Mouse (Mus musculus) retina, postnatal 1 day (tissue): ENCODE data around the gene Cish.

ENCODE experiments used
- DNase-seq: peaks from one replicate; pipeline ENCODE4 v3.0.0-alpha.2; 2012

The Cish gene

DNA sequence AAGGTAGTCTGAATTCAATTTTAAA is at the start of gene Cish:
Cish (plus strand) TSS at position 11 of the 25 bp plus-strand sequence.
- no peak for DNase-seq

DNA sequence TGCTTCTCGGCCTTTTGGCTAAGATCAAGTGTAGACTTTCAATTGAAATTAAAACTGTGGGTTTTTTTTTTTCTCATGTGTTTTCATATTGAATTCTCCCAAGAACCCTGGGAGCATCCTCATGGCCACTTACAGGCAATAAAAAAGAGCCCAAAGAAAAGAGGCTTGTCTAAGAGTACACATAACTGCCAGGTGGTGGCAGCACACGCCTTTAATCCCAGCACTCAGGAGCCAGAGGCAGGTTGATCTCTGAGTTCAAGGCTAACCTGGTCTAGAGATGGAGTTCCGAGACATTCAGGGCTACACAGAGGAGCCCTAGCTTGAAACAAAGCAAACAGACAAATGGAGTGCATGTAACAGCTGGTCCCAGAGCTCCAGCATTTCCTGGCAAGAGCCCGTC is 49.7 kb upstream of the Cish start:
- no peak for DNase-seq

DNA sequence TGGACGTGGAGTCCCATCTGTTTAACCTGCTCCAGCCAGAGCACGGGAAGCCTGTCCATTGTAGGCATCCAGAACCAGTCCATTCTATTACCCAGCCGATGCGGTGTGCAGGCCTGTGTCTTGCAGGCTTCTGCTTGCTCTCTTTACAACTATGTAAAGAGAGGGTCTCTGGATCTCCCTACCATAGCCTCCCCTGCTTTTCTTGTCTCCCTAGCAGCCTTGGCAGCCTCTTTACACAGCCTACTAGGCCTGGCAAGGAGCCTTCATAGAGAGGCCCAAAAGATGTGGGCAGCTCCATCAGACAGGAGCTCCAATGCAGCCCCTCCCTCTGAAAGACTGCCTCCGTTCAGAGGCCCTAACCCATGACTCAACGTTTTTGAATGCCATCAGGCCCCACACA is 46.7 kb upstream of the Cish start:
- no peak for DNase-seq

DNA sequence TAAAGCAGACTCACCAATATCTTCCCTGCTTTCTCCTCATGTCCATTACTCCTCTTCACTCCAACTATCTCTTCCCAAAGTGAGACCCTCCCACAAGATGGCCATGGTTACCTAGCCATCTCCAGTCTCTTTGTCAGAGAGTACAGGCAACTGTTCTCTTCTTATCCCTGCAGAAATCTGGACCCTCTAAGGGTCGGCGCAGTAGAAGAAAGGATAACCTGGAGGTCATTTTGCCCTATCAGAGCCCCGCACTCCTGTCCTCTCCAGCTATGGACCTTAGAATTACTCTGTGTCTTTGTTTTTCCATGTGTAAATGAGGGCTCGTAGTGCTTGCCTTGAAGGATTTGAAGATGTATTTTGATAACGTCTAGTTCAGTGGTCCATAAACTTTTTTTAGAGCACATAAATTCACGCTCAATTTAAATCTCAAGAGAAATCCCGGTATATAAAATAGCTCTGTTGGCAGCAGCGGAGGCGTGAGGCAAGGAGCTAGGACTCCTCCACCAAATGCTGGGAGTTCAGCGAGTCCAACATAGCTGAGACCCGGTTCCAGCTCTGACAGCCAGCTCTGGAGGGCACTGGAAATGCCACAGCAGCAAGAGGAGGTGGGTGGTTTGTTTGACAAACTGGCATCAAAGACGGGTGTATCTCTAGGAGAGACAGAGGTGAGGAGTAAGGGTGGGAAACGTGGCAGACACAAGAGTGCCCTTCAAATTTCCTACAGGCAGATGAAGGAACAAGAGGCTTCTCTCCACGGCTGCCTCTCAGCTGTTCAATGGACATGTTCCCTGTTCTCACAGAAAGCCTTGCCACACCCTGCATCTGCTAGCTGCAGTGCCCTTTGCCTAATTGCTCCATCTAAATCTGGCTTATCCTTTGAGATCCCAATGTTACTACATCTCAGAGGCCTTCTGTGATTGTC is 45.1 kb upstream of the Cish start:
- no peak for DNase-seq

DNA sequence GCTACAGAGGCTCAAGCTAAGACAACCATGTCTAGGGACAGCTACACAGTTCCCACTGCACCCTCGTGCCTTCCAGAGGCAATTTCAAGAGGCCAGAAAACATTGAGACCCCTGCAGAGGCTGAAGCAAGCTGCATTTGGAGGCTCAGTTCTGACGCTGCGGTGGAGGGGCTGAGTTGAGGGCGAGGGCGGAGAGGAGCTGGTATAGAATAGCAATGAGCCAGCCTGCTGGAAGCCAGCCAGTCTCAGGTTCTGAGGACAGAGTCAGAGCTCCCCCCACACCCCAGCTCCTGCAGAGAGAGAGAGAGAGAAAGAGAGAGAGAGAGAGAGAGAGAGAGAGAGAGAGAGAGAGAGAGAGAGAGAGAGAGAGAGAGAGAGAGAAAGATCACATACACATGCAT is 43.7 kb upstream of the Cish start:
- no peak for DNase-seq

DNA sequence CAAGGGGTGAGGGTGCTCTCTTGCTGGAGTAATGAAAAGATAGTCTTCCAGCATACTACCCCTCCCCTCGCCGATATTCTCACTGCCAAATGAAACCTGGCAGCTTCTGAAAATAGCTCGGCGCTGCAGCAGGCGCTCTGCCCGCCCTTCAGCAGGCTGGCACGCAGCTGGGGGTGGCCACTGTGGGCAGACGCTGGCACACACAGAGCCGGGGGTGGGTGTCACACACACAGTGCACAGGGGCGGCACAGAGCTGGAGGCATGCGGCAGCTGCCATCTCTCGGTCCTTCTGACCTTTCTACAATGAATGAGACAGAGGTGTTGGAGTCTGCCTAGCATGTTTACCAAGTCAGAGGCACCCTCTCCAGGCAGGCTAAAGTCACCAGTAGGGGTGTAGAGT is 41.4 kb upstream of the Cish start:
- peak; percentile 55 for DNase-seq

DNA sequence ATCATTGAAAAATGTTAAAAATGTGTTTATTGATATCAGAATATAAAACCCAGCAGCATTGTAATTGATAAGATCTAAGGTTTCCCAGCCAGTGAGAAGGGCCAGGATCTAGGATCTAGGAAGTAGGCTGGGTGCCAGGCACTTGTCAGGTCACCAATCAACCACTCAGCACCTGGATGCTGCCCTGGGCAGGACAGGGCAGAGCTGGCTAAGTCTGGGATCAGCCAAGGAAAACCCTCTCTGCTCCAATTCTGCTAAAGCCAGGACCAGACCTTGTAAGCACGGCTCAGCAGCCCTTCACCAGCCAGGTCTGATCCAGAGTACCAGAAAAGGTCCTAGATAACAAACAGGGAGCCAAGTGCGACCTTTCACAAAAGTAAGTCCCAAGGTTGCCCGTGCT is 40.9 kb upstream of the Cish start:
- no peak for DNase-seq

DNA sequence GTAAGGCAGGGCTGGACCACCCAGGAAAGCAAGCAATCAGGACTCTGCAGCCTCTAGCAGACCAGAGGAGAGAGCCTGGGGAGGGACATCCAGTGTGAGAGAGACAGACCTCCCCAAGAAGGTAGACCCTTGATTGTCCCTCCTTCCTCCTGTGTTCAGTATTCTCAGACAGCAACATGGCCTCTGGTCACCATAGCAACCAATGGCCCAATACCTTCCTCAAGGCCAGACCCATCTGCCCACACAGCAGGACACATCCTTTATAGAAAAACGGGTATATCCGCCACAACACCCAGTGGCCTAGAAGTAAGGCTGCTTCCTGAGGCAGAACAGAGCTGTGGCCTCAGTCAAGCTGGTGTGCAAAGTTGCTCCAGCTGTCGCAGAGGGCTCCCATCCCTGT is 40.2 kb upstream of the Cish start:
- peak; percentile 67 for DNase-seq

DNA sequence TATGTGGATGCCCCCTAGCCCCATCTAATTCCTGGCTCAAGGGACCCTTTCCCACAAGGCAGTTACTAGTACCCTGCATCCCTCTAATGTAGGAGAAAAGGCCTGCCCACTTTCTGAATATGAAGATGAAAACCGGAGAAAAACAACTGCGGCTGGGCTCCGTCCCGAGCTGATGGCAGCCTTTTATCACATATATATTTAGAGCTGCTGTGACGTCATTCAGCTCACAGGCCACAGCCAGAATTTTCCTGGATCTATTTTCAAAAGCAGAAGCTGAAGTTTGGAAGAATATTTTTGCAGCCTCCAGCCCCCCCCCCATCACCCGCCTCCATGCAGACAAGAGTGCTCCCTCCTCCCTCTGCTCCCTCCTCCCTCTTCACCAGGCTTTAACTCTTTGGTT is 36.3 kb upstream of the Cish start:
- DNase-seq: no peak

DNA sequence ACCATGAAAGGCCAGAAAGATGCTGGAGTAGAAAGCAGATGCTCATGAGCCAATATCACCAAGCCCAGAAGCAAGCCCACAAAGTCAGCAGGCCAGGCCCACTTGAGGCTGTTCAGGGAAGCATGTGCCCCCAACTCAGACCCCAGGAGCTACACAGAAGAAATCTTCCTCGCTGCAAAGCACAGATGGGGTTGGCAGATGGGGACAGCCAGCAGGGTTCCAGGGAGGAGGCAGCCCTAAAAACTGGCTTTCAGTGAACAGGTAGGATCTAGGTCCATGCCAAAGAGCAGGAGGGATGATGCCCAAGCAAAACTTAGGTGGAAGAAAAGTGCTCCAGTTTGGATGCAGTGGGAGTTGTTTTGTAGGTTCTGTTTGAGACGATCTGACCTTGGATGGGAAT is 35.4 kb upstream of the Cish start:
- DNase-seq: no peak

DNA sequence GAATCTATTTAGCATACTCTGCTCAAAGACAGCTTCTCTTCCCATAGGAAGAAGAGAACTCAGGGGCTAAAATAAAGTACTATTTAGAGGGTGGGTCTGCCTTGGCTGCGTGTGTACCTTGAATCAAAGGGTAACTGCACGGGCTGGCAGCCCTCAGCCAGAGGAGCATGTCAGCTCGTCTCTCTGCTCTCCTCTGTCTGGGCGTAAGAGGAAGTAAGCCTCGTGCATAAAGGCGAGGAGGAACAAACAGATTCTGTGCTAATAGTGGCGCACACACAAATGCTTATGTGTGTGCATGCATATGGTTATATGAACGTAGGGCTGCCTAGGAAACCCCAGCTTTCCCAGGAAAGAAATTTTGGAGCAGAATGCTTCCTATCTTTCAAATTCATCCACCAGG is 35.0 kb upstream of the Cish start:
- DNase-seq: no peak

DNA sequence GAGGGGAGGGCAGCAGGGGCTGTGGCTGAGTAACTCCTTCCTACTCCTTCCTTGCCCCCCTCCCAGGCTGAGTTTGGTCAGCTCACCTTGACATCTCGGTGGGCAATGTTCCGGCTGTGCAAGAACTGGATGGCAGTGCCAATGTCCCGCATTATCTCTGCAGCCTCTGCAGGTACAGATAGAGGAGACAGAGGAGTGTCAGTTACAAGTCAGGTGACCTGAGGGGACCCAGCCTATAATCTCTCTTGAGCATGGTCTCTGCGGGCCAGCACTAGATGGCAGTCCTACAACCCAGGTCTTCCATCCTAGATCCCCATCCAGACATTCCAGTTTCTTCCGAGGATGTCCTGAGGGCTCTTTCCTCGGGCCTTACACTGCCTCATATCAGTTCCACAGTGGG is 34.0 kb upstream of the Cish start:
- no peak for DNase-seq

DNA sequence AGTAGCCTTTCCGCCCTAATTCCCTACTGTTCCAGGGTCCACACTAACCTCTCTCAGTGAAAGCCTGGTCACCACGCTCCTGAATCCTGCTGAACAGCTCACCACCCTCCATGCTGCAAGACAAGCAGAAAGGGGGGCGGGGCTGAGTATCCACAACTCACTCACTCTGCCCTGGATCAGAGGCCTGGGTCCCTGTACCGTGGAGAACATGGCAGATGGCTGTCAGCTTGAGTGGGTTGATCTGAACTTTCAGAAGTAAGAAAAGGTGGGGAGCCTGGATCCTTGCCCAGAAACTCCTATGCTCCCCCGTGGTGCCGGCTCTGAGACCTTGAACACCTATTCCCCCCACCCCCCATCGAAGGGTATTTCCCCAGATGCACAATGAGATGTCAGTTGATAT is 33.5 kb upstream of the Cish start:
- no peak for DNase-seq

DNA sequence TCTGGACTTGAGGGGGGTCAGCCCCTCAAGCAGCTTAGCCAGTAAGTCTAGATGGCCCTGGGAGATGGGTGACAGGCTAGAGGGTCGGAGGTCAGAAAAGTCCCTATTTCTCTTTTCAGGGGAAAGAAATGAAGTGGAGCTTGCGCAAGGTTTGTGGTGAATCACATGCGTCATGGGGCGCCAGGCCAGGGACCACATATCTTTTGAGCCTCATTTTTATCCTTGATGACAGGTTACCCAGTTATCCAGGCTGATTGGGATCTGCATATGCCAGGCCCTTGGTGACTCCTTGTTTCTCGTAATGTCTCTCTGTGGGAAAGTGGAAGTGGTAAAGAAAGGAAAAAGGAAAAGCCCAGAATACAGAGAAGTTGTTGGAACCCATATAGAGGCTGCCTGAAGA is 31.9 kb upstream of the Cish start:
- DNase-seq: no peak

DNA sequence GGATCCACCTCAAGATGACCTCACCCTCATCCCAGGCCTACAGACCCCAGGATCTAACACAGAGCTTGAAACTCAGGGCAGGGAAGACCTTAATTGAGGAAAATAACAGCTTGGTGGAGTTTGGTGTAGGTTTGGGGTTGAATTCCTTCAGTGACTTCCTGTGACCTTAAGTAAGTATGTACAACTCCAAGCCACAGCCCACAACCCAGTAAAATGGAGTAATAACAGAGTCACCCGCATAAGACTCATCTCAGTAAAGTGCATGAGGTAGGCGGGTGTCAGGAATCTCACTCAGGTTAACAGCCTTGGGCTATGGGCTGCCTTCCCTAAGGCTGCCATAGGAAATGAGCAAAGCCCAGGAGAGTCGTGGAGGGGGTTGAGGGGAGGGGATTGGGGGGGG is 31.1 kb upstream of the Cish start:
- no peak for DNase-seq

DNA sequence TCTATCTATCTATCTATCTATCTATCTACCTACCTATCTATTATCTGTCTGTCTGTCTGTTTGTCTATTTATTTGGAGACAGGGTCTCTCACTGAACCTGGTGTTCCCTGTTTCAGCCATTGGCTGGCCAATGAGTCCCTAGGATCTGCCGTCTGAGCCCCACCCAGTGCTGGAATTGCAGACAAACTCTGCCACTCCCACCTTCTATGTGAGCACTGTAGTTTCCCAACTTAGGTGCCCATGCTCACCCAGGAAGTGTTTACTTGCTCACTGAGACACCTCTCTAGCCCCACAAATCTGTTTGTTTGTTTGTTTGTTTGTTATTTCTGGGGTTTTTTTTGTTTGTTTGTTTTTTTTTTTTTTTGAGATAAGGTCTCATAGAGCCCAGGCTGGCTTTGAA is 28.8 kb upstream of the Cish start:
- no peak for DNase-seq

DNA sequence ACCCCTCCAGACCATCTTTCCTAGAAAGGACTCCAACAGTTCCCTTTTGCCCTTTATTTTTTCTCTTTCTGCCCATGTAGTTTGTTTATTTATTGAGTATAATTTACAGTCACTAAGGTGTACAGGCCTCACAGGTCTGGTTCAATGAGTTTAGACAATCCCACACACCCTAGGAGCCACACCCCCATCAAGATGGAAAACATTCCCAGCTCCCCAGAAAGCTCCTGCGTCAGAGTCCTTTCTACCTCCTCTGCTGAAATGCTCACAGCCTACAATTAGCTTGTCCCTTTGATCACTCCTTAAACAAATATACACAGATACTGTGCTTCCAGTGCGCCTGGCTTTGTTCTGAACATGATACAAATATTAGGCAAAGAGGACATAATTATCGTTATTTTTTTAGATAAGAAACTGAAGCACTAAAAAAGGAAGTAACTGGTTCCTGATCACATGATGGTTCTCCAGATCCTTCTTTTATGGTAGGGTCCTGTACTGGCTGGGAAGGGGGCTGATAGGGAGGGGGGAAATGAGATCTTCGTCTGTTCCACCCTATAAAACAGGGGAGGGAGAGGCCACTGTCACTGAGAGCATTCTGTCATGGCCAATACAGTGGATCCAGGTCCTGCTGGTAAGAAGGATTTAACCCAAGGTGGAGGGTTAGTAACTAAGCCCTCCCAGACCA is 28.0 kb upstream of the Cish start:
- no peak for DNase-seq

DNA sequence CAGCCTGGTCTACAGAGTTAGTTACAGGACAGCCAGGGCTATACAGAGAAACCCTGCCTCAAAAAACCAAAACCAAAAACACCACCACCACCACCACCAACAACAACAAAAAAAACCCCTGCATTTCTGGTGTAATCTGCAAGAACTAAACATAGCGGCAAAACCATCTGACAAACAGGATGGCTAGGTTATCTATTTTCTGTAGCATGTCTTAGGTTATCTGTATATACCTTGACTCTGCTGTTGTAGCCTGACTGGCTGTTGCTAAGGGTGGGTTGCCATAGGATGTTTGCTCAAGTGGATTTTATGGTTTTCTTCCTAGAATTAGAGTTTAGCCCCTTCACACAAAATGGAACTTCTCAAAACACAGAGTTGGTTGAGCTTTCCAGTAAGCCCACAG is 26.1 kb upstream of the Cish start:
- DNase-seq: no peak

DNA sequence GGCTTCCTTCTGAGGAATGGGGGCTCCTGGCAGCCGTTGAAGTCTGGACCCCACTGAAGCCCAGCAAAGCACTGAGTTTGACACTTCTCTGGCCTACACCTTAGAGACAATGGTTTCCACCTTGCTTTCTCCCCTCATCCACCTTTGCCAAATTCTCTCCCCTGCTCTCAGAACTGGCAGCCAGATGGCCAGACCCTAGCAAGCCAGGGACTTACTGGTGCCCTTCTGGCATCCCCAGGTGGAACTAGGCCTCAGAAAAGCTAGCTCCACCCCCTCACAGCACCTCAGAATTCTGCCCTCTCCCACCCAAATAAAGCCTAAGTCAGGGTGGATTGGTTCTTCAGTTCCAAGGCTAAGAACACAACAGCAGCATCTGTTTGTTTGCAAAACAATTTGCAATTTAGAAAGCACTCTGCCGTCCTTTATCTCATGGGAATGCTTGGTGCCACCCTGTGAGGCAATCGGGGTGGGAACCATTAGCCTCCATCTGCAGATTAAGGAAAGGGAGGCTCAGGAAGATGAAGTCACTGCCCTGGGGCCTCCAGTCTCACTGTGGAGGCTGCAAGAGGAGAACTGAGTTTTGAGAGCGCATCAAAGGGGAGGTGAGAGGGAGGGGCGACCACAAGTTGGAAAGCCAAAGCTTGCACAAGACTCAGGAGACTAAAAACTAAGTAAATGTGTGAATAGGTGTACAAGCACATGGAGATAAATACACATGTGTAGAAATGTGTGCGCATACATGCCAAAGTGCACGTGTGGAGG is 24.5 kb upstream of the Cish start:
- DNase-seq: no peak

DNA sequence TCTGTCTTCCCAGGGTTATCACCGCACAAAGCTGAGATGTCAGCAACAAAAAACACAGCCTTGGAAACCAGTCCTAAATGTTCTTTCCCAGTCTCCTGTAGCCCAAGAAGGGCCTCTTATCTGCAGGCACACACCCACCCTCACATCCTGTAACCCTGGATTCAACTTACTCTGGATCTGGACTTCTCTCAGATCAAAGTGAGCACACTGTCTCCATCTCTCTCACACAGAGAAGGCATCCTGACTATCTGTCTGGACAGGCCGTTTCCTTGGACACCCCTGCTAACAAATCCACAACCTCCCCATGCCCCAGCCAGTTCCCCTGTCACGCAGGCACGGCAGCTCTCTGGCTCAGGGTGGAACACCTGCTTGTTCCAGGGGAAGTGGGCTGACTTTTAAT is 23.5 kb upstream of the Cish start:
- DNase-seq: no peak

DNA sequence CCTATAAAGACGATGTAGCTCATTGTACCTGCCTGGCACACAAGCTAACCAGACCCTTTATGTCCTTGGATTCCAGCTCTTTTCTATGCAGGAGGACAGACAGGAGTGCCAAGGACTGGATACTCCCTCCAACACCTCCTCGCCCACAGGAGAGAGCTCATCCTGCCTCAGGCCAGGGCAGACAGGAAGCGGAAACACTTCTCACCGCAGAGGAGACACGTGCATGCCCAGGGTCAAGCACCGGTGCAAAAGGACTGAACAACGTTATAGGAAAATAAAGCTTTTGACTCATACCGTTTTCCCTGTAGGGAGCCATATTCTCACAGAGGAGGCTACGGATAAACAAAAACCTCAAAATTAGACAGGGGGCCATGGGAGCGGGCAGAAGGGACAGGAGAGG is 22.6 kb upstream of the Cish start:
- no peak for DNase-seq

DNA sequence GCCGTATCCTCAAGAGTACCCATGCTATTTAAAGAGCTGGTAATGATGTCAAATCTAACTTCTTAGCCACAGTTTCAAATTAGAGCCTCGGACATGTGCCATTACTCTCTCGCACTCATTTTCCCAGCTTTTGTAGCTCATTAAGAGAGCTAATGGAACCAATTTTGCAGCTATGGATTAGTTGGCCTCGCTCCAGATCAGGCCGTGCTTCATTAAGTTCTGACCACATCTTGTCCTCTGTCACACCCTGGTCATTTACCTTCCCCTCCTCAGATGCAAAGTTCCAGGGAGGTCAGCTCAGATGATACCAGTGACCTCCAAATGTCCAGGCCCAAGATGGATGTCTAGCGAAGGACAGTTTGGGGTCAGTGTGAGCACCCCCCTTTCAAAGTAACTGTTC is 21.1 kb upstream of the Cish start:
- peak; percentile 67 for DNase-seq

DNA sequence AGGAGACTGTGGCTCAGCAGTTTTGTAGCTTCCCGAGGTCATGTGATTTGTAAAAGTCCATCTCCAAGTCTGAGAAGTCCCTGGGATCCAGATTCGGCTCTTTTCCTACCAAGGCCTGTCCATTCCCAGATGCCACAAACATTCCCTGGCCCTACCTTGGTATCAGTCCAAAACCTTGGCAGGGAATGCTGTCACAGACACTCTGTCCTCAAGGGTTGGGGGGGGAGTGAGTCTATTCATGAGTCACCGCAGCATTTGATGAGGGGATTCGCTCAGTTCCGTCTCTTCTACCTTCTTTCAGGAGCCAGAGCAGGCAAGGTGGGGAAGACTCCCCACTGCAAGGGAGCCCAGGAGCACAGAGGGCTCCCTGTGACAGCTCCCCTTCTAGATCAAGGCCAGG is 20.1 kb upstream of the Cish start:
- DNase-seq: no peak

DNA sequence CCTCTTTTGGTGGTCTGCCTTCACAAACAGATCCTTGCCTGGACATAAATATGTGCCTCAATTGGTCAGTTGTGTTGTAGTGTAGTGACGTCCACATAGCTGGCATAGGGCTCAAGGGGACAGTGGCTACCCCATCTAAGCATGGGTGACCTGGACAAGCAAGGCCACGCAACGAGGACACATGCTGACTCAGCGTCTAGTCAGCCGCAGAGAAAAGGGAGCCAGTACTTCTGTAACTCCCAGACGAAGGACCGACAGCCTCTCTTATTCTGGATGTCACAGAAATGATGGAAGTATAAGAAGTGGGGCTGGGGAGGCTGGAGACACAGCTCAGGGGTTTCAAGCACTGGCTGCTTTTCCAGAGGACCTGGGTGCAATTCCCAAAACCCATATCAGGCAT is 18.2 kb upstream of the Cish start:
- no peak for DNase-seq

DNA sequence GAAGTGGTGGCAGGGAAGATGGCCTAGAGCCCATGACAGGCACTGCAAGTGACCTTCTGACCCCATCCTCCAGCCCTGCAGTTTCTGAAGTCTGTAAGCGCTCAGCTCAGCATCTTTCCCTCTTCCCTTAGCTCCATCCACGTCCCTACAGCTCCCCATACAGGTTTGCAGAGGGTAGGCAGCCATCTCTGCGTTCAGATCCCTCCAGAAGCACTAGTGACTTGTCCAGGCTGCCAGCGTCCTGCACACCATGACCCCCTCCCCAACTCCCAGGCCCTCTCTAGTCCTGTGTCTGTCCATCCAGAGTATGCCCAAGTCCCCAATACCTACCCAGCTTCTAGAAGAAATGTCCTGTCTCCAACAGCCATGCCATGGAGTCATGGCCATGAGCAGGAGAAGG is 17.7 kb upstream of the Cish start:
- no peak for DNase-seq
